Mouse (Mus musculus): Measurements from ENCODE around the gene Rbm6. TPM values are rescaled to one million over a fixed set of nuclear protein-coding genes. Genes with fewer than 3 reads are reported as not detected.

The Rbm6 gene
- polyA plus RNA-seq (2014; fragmentation: Nextera tagmentation; extraction: Ambion mirVana): 112 and 119 TPM in 2 replicates

- WGBS: 12% methylated on average over 14 of the region's 14 CpGs
- no peak for ATAC-seq (replicated peaks; ENCODE audit: low FRiP score)
- H3K27me3 ChIP-seq (ENCODE audit: control insufficient read depth, insufficient read depth, low read length): no peaks in the 10 kb centered on the region
Measured at GRCm38 (mm10) chr9:107873137-107873536, at the start of gene Rbm6. Gene Rbm6 (minus strand): TSS chr9:107873237.

GRCm38 (mm10) chr9:107919441-107919840, 46.4 kb upstream of the Rbm6 start:
- ATAC-seq (replicated peaks; ENCODE audit: low FRiP score) (no peak), DNase-seq (ENCODE audit: low spot score) (no peak)
- H3K4me2 ChIP-seq (ENCODE audit: low read depth, low read length, severe bottlenecking): no peak overlapping the region
- H3K4me3 ChIP-seq (ENCODE audit: low read depth, low read length): no peak overlapping the region
- H3K36me3 ChIP-seq (ENCODE audit: control insufficient read depth, insufficient read depth, low read length): no peaks in the 10 kb centered on the region
- H3K9ac ChIP-seq (ENCODE audit: low read length): no peak overlapping the region
- H3K27me3 ChIP-seq (ENCODE audit: control insufficient read depth, insufficient read depth, low read length): no peaks in the 10 kb centered on the region
- H3K27ac ChIP-seq (ENCODE audit: low read depth, low read length): no peak overlapping the region
- H3K4me1 ChIP-seq (replicated peaks; ENCODE audit: control insufficient read depth, insufficient read depth, low read length): peaks cover 3% of the 10 kb centered on the region; the same call in 1 of the 2 replicates
- WGBS: 85% methylated on average over 5 of the region's 5 CpGs
- H3K9me3 ChIP-seq (ENCODE audit: control insufficient read depth, low read length): no peaks in the 10 kb centered on the region

More at GRCm38 (mm10) chr9:107873137-107873536, at the start of gene Rbm6:
- Histone ChIP-seq H3K4me1 (replicated peaks; ENCODE audit: control insufficient read depth, insufficient read depth, low read length) (peaks cover 4% of the 10 kb centered on the region; the same call in 1 of the 2 replicates), H3K9ac (ENCODE audit: low read length) (peak within 1 kb of the TSS; percentile 98), H3K4me2 (ENCODE audit: low read depth, low read length, severe bottlenecking) (peak within 1 kb of the TSS; percentile 77), H3K9me3 (ENCODE audit: control insufficient read depth, low read length) (no peaks in the 10 kb centered on the region), H3K27ac (ENCODE audit: low read depth, low read length) (peak within 1 kb of the TSS; percentile 94), H3K36me3 (ENCODE audit: control insufficient read depth, insufficient read depth, low read length) (no peaks in the 10 kb centered on the region), H3K4me3 (ENCODE audit: low read depth, low read length) (peak within 1 kb of the TSS; percentile 97)
- no peak for DNase-seq (ENCODE audit: low spot score)

- 82% methylated on average over 6 of the region's 6 CpGs for WGBS
- Histone ChIP-seq H3K27ac (ENCODE audit: low read depth, low read length) (no peak overlapping the region), H3K27me3 (ENCODE audit: control insufficient read depth, insufficient read depth, low read length) (no peaks in the 10 kb centered on the region), H3K4me1 (replicated peaks; ENCODE audit: control insufficient read depth, insufficient read depth, low read length) (peaks cover 3% of the 10 kb centered on the region; the same call in 1 of the 2 replicates), H3K9ac (ENCODE audit: low read length) (no peak overlapping the region), H3K4me3 (ENCODE audit: low read depth, low read length) (no peak overlapping the region), H3K9me3 (ENCODE audit: control insufficient read depth, low read length) (no peaks in the 10 kb centered on the region), H3K4me2 (ENCODE audit: low read depth, low read length, severe bottlenecking) (no peak overlapping the region), H3K36me3 (ENCODE audit: control insufficient read depth, insufficient read depth, low read length) (no peaks in the 10 kb centered on the region)
- no peak for DNase-seq (ENCODE audit: low spot score)
- no peak for ATAC-seq (replicated peaks; ENCODE audit: low FRiP score)
Measured at GRCm38 (mm10) chr9:107918884-107919283, 45.8 kb upstream of the Rbm6 start.

- Histone ChIP-seq H3K4me1 (replicated peaks; ENCODE audit: control insufficient read depth, insufficient read depth, low read length) (peaks cover 3% of the 10 kb centered on the region; the same call in 1 of the 2 replicates), H3K27ac (ENCODE audit: low read depth, low read length) (no peak overlapping the region), H3K9ac (ENCODE audit: low read length) (no peak overlapping the region), H3K27me3 (ENCODE audit: control insufficient read depth, insufficient read depth, low read length) (no peaks in the 10 kb centered on the region), H3K36me3 (ENCODE audit: control insufficient read depth, insufficient read depth, low read length) (no peaks in the 10 kb centered on the region), H3K4me2 (ENCODE audit: low read depth, low read length, severe bottlenecking) (no peak overlapping the region), H3K9me3 (ENCODE audit: control insufficient read depth, low read length) (no peaks in the 10 kb centered on the region), H3K4me3 (ENCODE audit: low read depth, low read length) (no peak overlapping the region)
- ATAC-seq (replicated peaks; ENCODE audit: low FRiP score) (no peak), DNase-seq (ENCODE audit: low spot score) (no peak)
- WGBS: 49% methylated on average over 13 of the region's 13 CpGs
Measured at GRCm38 (mm10) chr9:107917895-107918608, 45.0 kb upstream of the Rbm6 start.

- Histone ChIP-seq H3K4me2 (ENCODE audit: low read depth, low read length, severe bottlenecking) (no peak overlapping the region), H3K4me1 (replicated peaks; ENCODE audit: control insufficient read depth, insufficient read depth, low read length) (peaks cover 3% of the 10 kb centered on the region; the same call in 1 of the 2 replicates), H3K27ac (ENCODE audit: low read depth, low read length) (no peak overlapping the region), H3K9me3 (ENCODE audit: control insufficient read depth, low read length) (no peaks in the 10 kb centered on the region), H3K9ac (ENCODE audit: low read length) (no peak overlapping the region), H3K27me3 (ENCODE audit: control insufficient read depth, insufficient read depth, low read length) (no peaks in the 10 kb centered on the region), H3K36me3 (ENCODE audit: control insufficient read depth, insufficient read depth, low read length) (no peaks in the 10 kb centered on the region), H3K4me3 (ENCODE audit: low read depth, low read length) (no peak overlapping the region)
- ATAC-seq (replicated peaks; ENCODE audit: low FRiP score) (no peak), DNase-seq (ENCODE audit: low spot score) (no peak)
- 85% methylated on average over 16 of the region's 16 CpGs for WGBS
Measured at GRCm38 (mm10) chr9:107914764-107915420, 41.9 kb upstream of the Rbm6 start.

GRCm38 (mm10) chr9:107910025-107910769, 37.2 kb upstream of the Rbm6 start:
- no peak for DNase-seq (ENCODE audit: low spot score)
- ATAC-seq (replicated peaks; ENCODE audit: low FRiP score): no peak
- Histone ChIP-seq H3K36me3 (ENCODE audit: control insufficient read depth, insufficient read depth, low read length) (no peaks in the 10 kb centered on the region), H3K4me3 (ENCODE audit: low read depth, low read length) (no peak overlapping the region), H3K9ac (ENCODE audit: low read length) (no peak overlapping the region), H3K4me2 (ENCODE audit: low read depth, low read length, severe bottlenecking) (no peak overlapping the region), H3K27me3 (ENCODE audit: control insufficient read depth, insufficient read depth, low read length) (no peaks in the 10 kb centered on the region; the same call in 1 of the 2 replicates), H3K9me3 (ENCODE audit: control insufficient read depth, low read length) (no peaks in the 10 kb centered on the region), H3K27ac (ENCODE audit: low read depth, low read length) (no peak overlapping the region), H3K4me1 (replicated peaks; ENCODE audit: control insufficient read depth, insufficient read depth, low read length) (peaks cover 13% of the 10 kb centered on the region)
- 90% methylated on average over 15 of the region's 15 CpGs for WGBS

- ATAC-seq (replicated peaks; ENCODE audit: low FRiP score) (no peak), DNase-seq (ENCODE audit: low spot score) (no peak)
- no peak overlapping the region for H3K27ac ChIP-seq (ENCODE audit: low read depth, low read length)
- 31% methylated on average over 18 of the region's 18 CpGs for WGBS
- H3K4me3 ChIP-seq (ENCODE audit: low read depth, low read length): no peak overlapping the region
- H3K4me2 ChIP-seq (ENCODE audit: low read depth, low read length, severe bottlenecking): no peak overlapping the region
- H3K4me1 ChIP-seq (replicated peaks; ENCODE audit: control insufficient read depth, insufficient read depth, low read length): peaks cover 13% of the 10 kb centered on the region
- no peak overlapping the region for H3K9ac ChIP-seq (ENCODE audit: low read length)
- no peaks in the 10 kb centered on the region for H3K9me3 ChIP-seq (ENCODE audit: control insufficient read depth, low read length)
- no peaks in the 10 kb centered on the region for H3K36me3 ChIP-seq (ENCODE audit: control insufficient read depth, insufficient read depth, low read length)
- H3K27me3 ChIP-seq (ENCODE audit: control insufficient read depth, insufficient read depth, low read length): no peaks in the 10 kb centered on the region; the same call in 1 of the 2 replicates
Measured at GRCm38 (mm10) chr9:107908410-107909158, 35.5 kb upstream of the Rbm6 start.

- DNase-seq (ENCODE audit: low spot score): no peak
- peaks cover 13% of the 10 kb centered on the region for H3K4me1 ChIP-seq (replicated peaks; ENCODE audit: control insufficient read depth, insufficient read depth, low read length)
- no peak overlapping the region for H3K4me2 ChIP-seq (ENCODE audit: low read depth, low read length, severe bottlenecking)
- no peak overlapping the region for H3K9ac ChIP-seq (ENCODE audit: low read length)
- H3K27ac ChIP-seq (ENCODE audit: low read depth, low read length): no peak overlapping the region
- H3K9me3 ChIP-seq (ENCODE audit: control insufficient read depth, low read length): no peaks in the 10 kb centered on the region
- H3K4me3 ChIP-seq (ENCODE audit: low read depth, low read length): no peak overlapping the region
- ATAC-seq (replicated peaks; ENCODE audit: low FRiP score): no peak
- WGBS: 84% methylated on average over 14 of the region's 14 CpGs
- no peaks in the 10 kb centered on the region; the same call in 1 of the 2 replicates for H3K27me3 ChIP-seq (ENCODE audit: control insufficient read depth, insufficient read depth, low read length)
- H3K36me3 ChIP-seq (ENCODE audit: control insufficient read depth, insufficient read depth, low read length): no peaks in the 10 kb centered on the region
Measured at GRCm38 (mm10) chr9:107907801-107908120, 34.7 kb upstream of the Rbm6 start.

Data from forebrain, embryonic 11.5 days (tissue).